Mouse (Mus musculus): ENCODE measurements around the gene Styx.
"Not testable (repeated sequence)": the region's sequence is repeated elsewhere in the genome, so short reads cannot be mapped to it uniquely, and the experiment has no call there.

The Styx gene

GRCm38 (mm10) chr14:45464036-45465035 lies 113.4 kb downstream of the Styx start:
- DNase-seq (ENCODE audit: low spot score in 2 of 2) = no peak

DNA sequence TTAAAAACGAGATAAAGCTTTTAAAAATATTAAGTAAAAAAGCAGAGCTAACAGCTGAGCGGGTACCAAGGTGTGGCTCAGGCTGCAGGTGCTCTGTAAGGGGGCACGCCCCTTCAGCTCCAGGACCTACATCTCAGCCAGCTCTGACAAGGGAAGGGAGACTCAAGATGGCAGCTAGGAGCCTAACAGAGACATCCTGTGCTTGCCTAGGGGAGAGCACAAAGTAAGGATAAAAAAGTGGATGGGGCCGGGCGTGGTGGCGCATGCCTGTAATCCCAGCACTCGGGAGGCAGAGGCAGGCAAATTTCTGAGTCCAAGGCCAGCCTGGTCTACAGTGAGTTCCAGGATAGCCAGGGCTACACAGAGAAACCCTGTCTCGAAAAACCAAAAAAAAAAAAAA lies 115.5 kb downstream of the Styx start:
- not testable (repeated sequence) for DNase-seq (ENCODE audit: low spot score in 2 of 2)

DNA sequence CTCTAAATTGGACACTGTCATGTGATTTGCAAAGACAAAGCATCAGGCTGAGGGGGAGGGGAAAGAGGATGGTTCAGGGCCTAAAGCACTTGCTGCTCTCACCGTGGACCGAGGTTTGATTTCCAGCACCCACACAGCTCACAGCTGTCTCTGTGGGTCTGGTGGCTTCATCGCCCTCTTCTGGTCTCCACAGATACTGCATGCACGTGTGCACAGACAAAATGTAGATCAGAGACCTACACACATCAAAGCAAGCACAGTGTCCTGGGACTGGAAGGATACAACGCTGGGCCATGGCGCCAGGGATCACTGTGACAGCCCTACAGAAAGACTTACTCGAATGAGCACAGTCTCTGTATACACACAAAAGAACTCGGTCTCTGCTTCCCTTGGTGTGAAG lies 118.6 kb downstream of the Styx start:
- DNase-seq (ENCODE audit: low spot score in 2 of 2) = no peak
